Mouse (Mus musculus) monocyte, adult 5-6 weeks (primary cell): ENCODE results near the gene Gda. TPM values are rescaled to one million over a fixed set of nuclear protein-coding genes. Genes with fewer than 3 reads are reported as not detected.

Experiments used
- ATAC-seq: fragments of 153-309, 156-312 bp; replicated peaks from 2 replicates; pipeline ENCODE4 v1.8.0; 2017; ENCODE audit warnings: mild to moderate bottlenecking; ENCODE audit not compliant: low TSS enrichment, insufficient number of reproducible peaks, severe bottlenecking, poor library complexity, low FRiP score
- total RNA-seq: library from RNA; stranded (forward); fragments of 200-1000, 200-491, 200-594 nt; gene quantifications from 3 replicates; pipeline ENCODE4 v1.2.3, GENCODE M21; 2017

The Gda gene
- total RNA-seq, 1 experiment from 2014 or later: 188 TPM

GRCm38 (mm10) chr19:21472121-21472780, 994 bp downstream of the Gda start:
- peak; percentile 76 for ATAC-seq

- peak; percentile 94 for ATAC-seq
Measured at GRCm38 (mm10) chr19:21461221-21461960, 11.9 kb downstream of the Gda start.

- no peak for ATAC-seq
Measured at GRCm38 (mm10) chr19:21457461-21457860, 15.8 kb downstream of the Gda start.

GRCm38 (mm10) chr19:21441787-21442186, 31.5 kb downstream of the Gda start:
- ATAC-seq: no peak; the same call in 1 of the 2 replicates

GRCm38 (mm10) chr19:21440841-21441240, 32.4 kb downstream of the Gda start:
- peak; percentile 83 for ATAC-seq

GRCm38 (mm10) chr19:21439141-21439737, 34.0 kb downstream of the Gda start:
- ATAC-seq: no peak

- ATAC-seq: no peak
Measured at GRCm38 (mm10) chr19:21436566-21436965, 36.7 kb downstream of the Gda start.

- ATAC-seq: no peak
Measured at GRCm38 (mm10) chr19:21433348-21433747, 39.9 kb downstream of the Gda start.

GRCm38 (mm10) chr19:21432879-21433278, 40.4 kb downstream of the Gda start:
- no peak for ATAC-seq

GRCm38 (mm10) chr19:21432286-21432685, 41.0 kb downstream of the Gda start:
- no peak for ATAC-seq

- no peak for ATAC-seq
Measured at GRCm38 (mm10) chr19:21425391-21425790, 47.9 kb downstream of the Gda start.

- ATAC-seq: 0 out of 2 replicates have a peak, but pooled peaks have one; percentile 27
Measured at GRCm38 (mm10) chr19:21423731-21424130, 49.5 kb downstream of the Gda start.

- ATAC-seq: no peak
Measured at GRCm38 (mm10) chr19:21418418-21418817, 54.8 kb downstream of the Gda start.

GRCm38 (mm10) chr19:21415377-21415776, 57.9 kb downstream of the Gda start:
- ATAC-seq: no peak

- no peak for ATAC-seq
Measured at GRCm38 (mm10) chr19:21409178-21409577, 64.1 kb downstream of the Gda start.

GRCm38 (mm10) chr19:21407363-21407762, 65.9 kb downstream of the Gda start:
- no peak for ATAC-seq

- no peak for ATAC-seq
Measured at GRCm38 (mm10) chr19:21397994-21398393, 75.3 kb downstream of the Gda start.

GRCm38 (mm10) chr19:21396364-21396763, 76.9 kb downstream of the Gda start:
- ATAC-seq: no peak

- no peak for ATAC-seq
Measured at GRCm38 (mm10) chr19:21390904-21391303, 82.3 kb downstream of the Gda start.

- ATAC-seq: no peak
Measured at GRCm38 (mm10) chr19:21386842-21387241, 86.4 kb downstream of the Gda start.
